Mouse (Mus musculus) induced T-regulatory cell, adult 2 months (primary cell): ENCODE data around the gene Washc2.
"Not testable (repeated sequence)": the region's sequence is repeated elsewhere in the genome, so short reads cannot be mapped to it uniquely, and the experiment has no call there.

Source experiments
- DNase-seq: peaks from one replicate; pipeline ENCODE4 v3.0.0-alpha.2; 2012; ENCODE audit warnings: low read depth

The Washc2 gene

DNA sequence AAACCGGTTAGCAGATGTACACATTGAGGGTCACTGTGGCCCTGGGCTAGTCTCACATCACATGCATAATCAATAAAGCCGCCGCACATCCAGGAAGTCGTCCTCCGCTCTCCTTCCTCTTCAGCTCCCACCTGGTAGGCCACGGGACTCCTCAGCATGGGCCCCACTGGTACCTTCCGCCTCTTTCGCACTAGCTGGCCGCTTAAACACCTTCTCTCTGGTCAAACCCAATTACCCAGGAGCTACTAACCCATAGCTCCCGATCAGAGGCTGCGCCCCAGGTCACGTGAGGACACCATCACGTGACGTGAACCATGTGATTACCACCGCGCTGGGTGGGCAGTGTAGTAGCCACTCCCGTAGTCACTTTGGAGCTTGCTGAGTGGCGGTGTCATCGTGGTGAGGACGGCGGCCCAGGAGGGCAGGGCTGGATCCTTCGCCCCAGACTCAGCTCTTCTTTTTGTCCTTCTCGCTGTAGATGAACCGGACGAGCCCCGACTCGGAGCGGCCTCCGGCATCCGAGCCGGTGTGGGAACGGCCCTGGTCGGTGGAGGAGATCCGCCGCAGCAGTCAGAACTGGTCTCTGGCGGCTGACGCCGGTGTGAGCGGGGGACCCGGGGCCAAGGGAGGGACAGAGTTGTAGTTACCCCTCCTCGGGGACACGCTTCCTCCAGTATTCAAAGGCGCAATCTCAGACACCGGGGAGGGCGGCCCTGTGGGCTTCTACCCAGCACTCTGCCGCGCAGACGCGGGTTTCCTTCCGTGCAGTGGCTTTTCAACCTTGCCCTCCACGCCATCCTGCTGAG, at the start of gene Washc2:
Washc2 (plus strand) TSS at position 310 of the 806 bp plus-strand sequence.
- peak; percentile 95 for DNase-seq

DNA sequence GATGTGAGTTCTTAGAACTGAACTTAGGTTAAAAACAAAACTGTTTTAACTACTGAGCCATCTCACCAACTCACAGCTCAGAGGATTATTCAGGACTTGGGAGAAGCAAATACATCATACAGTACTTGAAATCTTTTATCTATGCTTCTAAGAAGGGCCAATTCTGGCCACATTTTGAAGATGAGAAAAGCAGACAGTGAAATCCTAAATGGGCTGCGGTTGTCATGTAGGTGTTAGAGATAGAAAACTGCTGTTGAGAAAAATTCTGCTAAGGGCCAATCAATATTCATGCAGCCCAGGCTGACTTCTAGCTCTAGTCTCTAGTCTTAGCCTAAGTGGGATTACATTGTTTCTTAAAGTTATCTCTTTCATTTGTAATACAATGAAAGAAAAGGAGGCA, 41.5 kb upstream of the Washc2 start:
- no peak for DNase-seq

DNA sequence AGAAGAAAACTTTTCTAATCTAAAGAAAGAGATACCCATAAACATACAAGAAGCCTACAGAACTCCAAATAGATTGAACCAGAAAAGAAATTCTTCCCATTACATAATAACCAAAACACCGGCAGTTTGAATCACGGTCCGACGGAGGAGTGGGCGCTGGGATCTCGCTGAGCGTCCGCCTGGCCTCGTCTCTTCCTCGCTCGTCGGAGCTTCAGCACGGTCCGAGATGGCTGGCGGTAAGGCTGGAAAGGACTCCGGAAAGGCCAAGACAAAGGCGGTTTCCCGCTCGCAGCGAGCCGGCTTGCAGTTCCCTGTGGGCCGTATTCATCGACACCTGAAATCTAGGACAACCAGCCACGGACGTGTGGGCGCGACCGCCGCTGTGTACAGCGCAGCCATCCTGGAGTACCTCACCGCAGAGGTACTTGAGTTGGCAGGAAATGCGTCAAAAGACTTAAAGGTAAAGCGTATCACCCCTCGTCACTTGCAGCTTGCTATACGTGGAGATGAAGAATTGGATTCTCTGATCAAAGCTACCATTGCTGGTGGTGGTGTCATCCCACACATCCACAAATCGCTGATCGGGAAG, 34.2 kb upstream of the Washc2 start:
- not testable (repeated sequence) for DNase-seq

DNA sequence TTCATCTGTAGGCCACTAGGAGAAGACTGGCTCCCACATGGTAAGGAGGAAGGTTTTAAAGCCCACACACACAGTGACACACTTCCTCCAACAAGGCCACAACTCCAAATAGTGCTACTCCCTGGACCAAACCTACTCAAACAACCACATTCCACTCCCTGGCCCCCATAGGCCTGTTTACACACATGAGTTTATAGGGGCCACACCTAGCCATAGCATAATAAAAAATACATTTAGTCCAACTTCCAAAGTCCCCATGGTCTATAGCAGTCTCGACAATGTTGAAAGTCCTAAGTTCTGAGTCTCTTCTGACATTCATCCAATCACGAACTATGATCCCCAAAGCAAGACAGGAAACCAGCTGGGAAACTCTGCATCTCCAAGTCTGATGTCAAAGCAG, 29.5 kb upstream of the Washc2 start:
- no peak for DNase-seq

- DNase-seq: no peak
These were observed 27.1 kb upstream of the Washc2 start for GRCm38 (mm10) chr6:116180731-116181130.

GRCm38 (mm10) chr6:116183509-116183908, 24.3 kb upstream of the Washc2 start:
- peak; percentile 29 for DNase-seq

DNA sequence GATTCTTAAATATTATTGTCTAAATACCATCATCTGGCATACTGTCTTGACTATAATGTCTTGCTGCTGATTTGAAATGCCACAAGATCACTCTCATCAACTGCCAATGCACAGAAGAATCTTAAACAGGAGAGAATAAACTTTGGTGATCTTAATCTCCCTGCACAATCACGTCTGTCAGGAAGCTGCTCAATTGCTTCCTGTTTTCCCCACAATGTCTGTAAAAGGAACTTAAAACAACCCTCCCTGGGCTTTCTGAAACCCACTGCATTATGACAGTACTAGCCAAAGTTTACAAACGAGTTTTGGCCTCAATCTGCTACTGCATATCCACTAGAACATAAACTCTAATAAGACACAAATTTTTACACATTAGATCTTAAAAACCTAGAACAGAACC, 21.4 kb upstream of the Washc2 start:
- peak; percentile 25 for DNase-seq

- DNase-seq: no peak
These were observed 18.4 kb upstream of the Washc2 start for GRCm38 (mm10) chr6:116189417-116189816.

DNA sequence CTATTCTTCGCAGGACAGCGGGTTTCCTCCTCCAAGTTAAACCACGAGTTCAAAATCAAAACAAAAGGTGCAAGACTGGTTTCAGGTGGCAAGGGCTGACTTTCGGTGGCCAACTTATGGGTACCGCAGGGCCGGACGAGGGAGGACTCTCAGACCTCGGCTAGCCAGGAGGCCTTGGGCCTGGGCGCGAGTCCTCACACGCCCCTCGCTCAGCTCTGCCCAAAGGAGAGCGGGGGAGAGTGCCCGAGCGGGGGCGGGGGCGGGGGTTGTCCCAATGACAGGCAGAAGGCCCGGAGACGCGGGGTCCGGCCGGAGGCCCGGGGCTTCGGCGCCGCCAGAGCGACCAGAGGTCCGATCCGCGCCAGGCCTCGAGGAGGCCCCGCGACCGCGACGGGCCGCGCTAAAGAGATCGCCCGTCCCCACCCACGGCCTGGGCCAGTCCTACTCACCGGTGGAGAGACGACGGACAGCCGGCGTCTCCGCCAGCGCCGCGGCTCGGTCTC, 15.0 kb upstream of the Washc2 start:
- DNase-seq: peak; percentile 60

GRCm38 (mm10) chr6:116193394-116194393, 14.1 kb upstream of the Washc2 start, which contains the start of gene Tmcc1:
TSS of gene Tmcc1 (minus strand) at chr6:116193486.
- DNase-seq: peak; percentile 98

- DNase-seq: no peak
These were observed 12.0 kb upstream of the Washc2 start for GRCm38 (mm10) chr6:116195811-116196210.

GRCm38 (mm10) chr6:116198173-116198572, 9.7 kb upstream of the Washc2 start:
- DNase-seq: peak; percentile 75

- no peak for DNase-seq
These were observed 8.2 kb upstream of the Washc2 start for GRCm38 (mm10) chr6:116199682-116200081.

DNA sequence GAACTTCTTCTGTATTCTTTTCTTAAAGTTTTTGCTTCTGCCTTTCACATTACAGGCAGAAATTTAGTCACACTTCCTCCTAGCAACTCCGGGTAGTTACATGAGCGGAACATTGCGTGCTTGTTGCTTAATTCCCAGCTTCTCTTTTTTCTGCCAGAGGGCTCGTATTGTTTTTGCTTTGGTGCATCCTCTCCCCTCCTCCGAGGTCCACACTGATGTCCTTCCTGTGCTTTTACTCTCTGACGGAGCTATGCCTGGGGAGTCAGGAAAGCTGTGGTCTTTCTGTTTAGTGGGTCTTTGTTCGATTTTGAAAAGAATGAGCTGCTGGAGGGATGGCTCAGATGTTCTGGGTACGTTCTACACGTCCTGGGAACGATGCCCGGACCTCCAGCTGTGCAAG, 19.9 kb downstream of the Washc2 start:
- DNase-seq: no peak

GRCm38 (mm10) chr6:116228785-116229525, 21.1 kb downstream of the Washc2 start:
- peak; percentile 70 for DNase-seq

DNA sequence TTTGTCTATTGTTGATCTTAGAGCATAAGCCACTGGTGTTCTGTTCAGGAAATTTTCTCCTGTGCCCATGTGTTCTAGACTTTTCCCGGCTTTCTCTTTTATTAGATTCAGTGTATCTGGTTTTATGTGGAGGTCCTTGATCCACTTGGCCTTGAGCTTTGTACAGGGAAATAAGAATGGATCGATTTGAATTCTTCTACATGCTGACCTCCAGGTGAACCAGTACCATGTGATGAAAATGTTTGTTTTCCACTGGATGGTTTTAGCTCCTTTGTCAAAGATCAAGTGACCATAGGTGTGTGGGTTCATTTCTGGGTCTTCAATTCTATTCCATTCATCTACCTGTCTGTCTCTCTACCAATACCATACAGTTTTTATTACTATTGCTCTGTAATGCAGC, 27.0 kb downstream of the Washc2 start:
- DNase-seq: not testable (repeated sequence)

DNA sequence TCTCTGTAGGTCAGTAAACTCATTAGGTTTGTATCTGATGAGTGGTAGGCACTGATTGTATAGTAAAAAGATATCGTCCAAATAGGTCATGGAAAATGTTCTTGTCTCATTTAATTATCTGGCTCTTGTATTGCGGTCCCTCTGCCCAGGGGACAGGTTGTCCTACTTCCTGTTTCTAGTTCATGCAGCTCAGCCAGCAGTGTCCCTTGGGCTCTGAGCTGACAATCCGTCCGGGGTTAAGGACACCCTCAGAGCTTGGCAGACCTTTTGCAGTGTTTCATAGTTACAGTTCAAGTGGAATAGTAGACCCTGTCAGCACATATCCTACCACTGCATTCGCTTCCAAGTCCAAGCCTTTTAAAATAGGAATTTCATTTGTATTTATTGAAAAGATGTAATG, 27.5 kb downstream of the Washc2 start:
- no peak for DNase-seq

- DNase-seq: no peak
These were observed 30.2 kb downstream of the Washc2 start for GRCm38 (mm10) chr6:116238083-116238482.

GRCm38 (mm10) chr6:116240371-116240770, 32.5 kb downstream of the Washc2 start:
- DNase-seq: no peak

GRCm38 (mm10) chr6:116259649-116260048, 51.8 kb downstream of the Washc2 start:
- no peak for DNase-seq

DNA sequence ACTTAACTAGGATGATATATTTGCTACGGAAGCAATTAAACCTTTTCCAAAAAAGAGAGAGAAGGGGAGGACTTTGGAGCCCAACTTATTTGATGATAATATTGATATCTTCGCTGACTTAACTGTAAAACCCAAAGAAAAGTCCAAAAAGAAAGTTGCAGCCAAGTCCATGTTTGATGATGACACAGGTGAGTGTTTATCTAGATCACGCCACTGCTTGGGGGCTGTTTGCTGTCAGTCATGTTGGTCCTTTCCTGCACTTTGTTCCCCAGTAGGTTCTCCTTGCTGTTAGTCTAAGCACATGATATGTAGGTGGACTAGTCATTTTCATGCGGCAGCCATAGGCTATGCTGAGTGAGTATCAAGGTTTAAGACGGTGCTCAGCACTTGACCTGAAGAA, 52.6 kb downstream of the Washc2 start:
- DNase-seq: no peak
